Mouse (Mus musculus) E14TG2a.4 (cell line): Measurements from ENCODE around the gene Slc25a42.

Experiments used
- CTCF ChIP-seq: conservative IDR thresholded peaks from 2 replicates; pipeline ENCODE4 v1.5.1; 2014; ENCODE audit warnings: low read length
- NANOG ChIP-seq: IDR thresholded peaks from 2 replicates; pipeline ENCODE4 v1.6.1; 2014; ENCODE audit warnings: borderline replicate concordance, low read length, mixed read lengths
- POU5F1 ChIP-seq: IDR thresholded peaks from 2 replicates; pipeline ENCODE4 v1.6.1; 2014; ENCODE audit warnings: low read length, borderline replicate concordance

DNA sequence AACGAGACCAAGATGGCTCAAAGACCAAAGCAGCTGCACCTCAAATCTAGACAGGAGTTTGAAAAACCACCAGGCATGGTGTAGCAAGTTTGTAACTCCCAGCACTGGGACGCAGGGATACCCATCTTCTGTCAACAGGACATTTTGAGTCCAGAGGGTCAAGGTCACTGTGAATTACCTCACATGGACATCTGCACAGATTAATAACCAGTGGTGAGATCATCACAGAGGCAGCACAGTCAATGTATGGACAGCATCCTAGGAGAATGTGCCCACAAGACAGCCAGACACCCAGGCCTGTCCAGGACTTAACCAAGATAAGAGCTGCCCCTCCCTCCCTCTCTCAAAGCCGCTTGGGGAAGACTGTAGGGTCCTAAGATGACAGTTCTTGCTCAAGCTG is 42.0 kb downstream of the Slc25a42 start:
- TF ChIP-seq CTCF (no peak), POU5F1 (no peak), NANOG (no peak)
